Mouse (Mus musculus): ENCODE results near the gene Mrpl9. TPM values are rescaled to one million over a fixed set of nuclear protein-coding genes. Genes with fewer than 3 reads are reported as not detected.

Mrpl9 gene
- polyA plus RNA-seq, 1 experiment: 34.0 TPM

DNA sequence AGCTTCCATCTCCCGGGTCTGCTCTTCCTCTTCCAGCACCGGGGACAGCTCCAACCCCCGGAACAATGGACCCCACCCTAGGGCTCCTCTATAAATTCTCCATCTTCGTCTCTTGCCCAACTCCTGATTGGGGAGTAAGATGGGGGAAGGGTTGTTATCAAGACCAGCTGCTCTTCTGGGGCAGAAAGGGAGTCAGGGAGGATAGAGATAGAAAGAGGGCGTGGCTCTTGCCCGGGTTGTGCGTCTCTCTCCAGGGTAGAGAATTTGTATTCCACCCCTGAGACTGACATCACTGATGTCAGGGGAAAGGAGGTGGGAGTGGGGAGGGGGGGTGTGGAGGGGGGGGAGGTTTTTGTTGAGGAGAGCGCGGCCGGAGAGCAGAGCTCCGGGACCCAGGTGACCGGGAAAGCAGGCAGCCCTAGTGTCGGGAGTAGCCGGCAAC is 34.9 kb downstream of the Mrpl9 start, which contains the start of gene Celf3:
Gene Celf3 (plus strand): TSS at position 315 of the 442 bp plus-strand sequence.
- Histone ChIP-seq H3K4me1 (ENCODE audit: control insufficient read depth, insufficient read depth, low read length) (peaks cover 42% of the 10 kb centered on the region), H3K27ac (ENCODE audit: insufficient read depth, low read depth, low read length) (no peak within 1 kb of the TSS)
- no peak for TF ChIP-seq CTCF (IDR thresholded peaks at IDR 0.05; ENCODE audit: low read depth, low read length)
- TF ChIP-seq POLR2A (IDR thresholded peaks at IDR 0.05; ENCODE audit: borderline replicate concordance, low read depth, low read length): no peak

DNA sequence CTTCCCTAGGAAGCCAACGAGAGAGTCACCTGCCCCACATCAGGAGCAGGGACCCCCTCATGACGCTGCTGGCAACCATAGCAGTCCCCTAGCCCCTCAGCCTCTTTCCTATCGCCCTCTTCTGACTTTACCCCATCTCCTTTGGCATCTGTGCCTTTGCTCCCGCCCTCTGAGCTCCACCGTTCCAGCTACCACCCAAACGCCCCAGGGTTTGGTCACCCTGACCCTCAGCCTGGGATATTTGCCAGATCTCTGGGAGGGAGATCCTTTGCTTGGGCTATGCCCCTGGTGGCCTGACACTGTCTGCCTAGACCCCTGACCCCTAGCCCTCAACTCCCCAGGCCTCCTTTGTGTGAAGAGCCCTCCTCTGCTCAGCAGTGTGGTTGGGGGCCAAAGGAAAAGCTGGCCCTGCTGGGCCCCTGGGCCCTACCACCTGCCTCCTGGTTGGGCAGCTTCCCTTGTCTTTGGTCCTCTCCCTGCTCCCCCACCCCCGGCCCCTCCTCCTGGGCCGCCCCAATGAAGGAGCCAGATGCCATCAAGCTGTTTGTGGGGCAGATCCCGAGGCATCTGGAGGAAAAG is 35.6 kb downstream of the Mrpl9 start:
- Histone ChIP-seq H3K4me1 (ENCODE audit: control insufficient read depth, insufficient read depth, low read length) (peaks cover 49% of the 10 kb centered on the region), H3K4me3 (ENCODE audit: insufficient read depth, low read length) (no peak overlapping the region), H3K27ac (ENCODE audit: insufficient read depth, low read depth, low read length) (no peak overlapping the region)
- TF ChIP-seq POLR2A (IDR thresholded peaks at IDR 0.05; ENCODE audit: borderline replicate concordance, low read depth, low read length) (no peak), CTCF (IDR thresholded peaks at IDR 0.05; ENCODE audit: low read depth, low read length) (no peak)

More for the DNA sequence above, 34.9 kb downstream of the Mrpl9 start, which contains the start of gene Celf3:
- no peak within 1 kb of the TSS for H3K4me3 ChIP-seq (ENCODE audit: insufficient read depth, low read length)

DNA sequence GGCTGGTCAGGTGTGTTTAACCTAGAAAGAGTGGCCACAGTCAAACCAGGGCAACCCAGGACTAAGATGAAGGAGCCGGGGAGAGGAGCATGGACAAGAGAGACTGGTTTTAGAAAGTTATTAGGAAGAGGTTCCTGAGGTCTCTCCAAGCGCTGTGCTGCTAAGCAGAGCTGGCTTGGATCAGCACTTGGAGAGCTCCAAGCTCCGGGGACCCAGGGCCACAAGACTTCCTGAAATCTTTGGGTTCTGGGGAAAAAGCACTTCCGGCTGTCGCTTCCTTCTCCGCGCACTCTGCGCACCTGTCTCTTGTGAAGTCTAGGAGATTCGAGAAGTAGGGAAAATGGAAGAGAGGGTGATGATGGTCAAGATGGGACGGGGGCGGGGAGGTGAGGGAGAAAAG is 36.4 kb downstream of the Mrpl9 start:
- H3K4me1 ChIP-seq (ENCODE audit: control insufficient read depth, insufficient read depth, low read length): peaks cover 51% of the 10 kb centered on the region
- no peak overlapping the region for H3K27ac ChIP-seq (ENCODE audit: insufficient read depth, low read depth, low read length)
- no peak for TF ChIP-seq POLR2A (IDR thresholded peaks at IDR 0.05; ENCODE audit: borderline replicate concordance, low read depth, low read length)
- H3K4me3 ChIP-seq (ENCODE audit: insufficient read depth, low read length): no peak overlapping the region

DNA sequence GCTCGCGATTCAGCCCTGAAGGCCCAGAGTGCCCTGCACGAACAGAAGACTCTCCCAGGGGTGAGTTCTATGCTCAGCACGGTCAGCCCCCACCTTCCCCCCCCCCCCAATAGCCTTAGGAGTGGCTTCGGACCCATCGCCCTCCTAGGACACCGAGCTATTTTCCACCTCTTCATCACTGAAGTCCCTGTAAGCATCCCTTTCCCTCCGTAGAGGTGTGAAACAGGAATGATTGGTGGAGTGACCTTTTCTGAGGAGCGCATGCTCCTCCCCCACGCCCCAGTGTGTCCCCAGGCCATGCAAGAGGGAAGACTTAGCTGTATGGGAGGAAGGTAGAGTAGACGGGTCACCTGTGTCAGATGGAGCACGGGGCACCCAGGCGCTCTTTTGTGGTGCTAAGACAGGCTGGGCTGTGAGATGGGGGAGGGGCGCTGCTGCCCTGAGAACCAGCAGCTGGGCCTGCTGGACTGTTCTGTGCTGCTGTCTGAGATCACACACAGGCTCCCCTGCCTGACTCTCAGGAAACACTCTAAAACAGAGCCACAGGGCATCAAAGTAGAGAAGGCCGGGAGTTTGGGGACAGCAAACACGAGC is 37.3 kb downstream of the Mrpl9 start, which contains the start of gene Riiad1:
Gene Riiad1 (minus strand): TSS at position 51 of the 594 bp plus-strand sequence.
- peaks cover 49% of the 10 kb centered on the region for H3K4me1 ChIP-seq (ENCODE audit: control insufficient read depth, insufficient read depth, low read length)
- H3K4me3 ChIP-seq (ENCODE audit: insufficient read depth, low read length): no peak within 1 kb of the TSS
- H3K27ac ChIP-seq (ENCODE audit: insufficient read depth, low read depth, low read length): no peak within 1 kb of the TSS
- no peak for TF ChIP-seq CTCF (IDR thresholded peaks at IDR 0.05; ENCODE audit: low read depth, low read length)

DNA sequence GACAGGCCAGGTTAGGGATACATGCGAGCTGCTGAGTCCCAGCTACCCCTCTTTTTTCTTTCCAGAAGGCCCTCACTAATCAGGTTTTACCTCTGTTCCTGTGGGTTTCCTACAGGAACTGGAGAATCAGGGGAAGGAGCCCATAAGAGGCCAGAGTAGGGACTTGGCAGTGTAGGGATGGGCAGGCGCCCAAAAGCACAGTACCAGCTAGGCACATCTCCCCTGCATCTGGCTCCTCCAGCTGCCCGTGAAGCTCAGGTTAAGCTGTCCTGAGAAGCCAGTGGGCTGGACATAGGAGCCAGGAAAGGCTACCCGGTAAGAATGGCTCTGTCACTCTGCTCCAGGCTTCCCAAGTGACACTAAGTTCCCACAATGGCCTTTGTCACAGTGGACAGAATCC is 38.3 kb downstream of the Mrpl9 start:
- Histone ChIP-seq H3K4me3 (ENCODE audit: insufficient read depth, low read length) (no peak overlapping the region), H3K27ac (ENCODE audit: insufficient read depth, low read depth, low read length) (no peak overlapping the region), H3K4me1 (ENCODE audit: control insufficient read depth, insufficient read depth, low read length) (peaks cover 38% of the 10 kb centered on the region)
- TF ChIP-seq POLR2A (IDR thresholded peaks at IDR 0.05; ENCODE audit: borderline replicate concordance, low read depth, low read length) (no peak), CTCF (IDR thresholded peaks at IDR 0.05; ENCODE audit: low read depth, low read length) (no peak)

DNA sequence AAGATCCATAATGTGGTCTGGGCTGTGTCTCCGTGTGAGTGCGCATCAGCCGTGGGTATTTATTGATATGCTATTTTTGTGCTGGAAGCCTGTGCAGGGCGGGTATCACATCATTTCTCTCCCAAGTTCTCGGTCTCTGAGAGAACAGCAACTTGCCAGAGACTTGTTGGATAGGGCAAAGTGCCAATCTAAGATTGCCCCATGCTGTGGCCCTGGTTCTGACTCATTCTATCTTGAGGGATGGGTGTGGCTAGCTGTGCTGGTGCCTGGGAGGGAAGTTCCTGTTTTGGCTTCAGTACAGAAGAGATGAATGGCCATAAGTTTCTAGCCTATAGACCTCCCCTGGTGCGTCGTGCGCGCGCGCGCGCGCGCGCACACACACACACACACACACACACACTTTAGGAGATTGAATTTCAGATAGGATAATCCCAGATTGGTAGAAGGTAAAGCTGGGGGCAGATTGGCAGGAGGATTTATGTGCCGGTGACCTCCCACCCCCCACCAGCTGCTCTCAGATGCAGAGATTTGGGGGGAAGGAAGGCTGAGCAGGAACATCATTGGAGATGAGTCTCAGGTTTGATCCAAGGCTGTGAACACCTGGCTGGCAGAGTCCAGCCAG is 39.8 kb downstream of the Mrpl9 start:
- Histone ChIP-seq H3K4me1 (ENCODE audit: control insufficient read depth, insufficient read depth, low read length) (peaks cover 39% of the 10 kb centered on the region), H3K4me3 (ENCODE audit: insufficient read depth, low read length) (peak overlapping the region; percentile 2; the same call in 1 of the 2 replicates), H3K27ac (ENCODE audit: insufficient read depth, low read depth, low read length) (peak overlapping the region; percentile 81)
- TF ChIP-seq POLR2A (IDR thresholded peaks at IDR 0.05; ENCODE audit: borderline replicate concordance, low read depth, low read length) (no peak), CTCF (IDR thresholded peaks at IDR 0.05; ENCODE audit: low read depth, low read length) (no peak)

DNA sequence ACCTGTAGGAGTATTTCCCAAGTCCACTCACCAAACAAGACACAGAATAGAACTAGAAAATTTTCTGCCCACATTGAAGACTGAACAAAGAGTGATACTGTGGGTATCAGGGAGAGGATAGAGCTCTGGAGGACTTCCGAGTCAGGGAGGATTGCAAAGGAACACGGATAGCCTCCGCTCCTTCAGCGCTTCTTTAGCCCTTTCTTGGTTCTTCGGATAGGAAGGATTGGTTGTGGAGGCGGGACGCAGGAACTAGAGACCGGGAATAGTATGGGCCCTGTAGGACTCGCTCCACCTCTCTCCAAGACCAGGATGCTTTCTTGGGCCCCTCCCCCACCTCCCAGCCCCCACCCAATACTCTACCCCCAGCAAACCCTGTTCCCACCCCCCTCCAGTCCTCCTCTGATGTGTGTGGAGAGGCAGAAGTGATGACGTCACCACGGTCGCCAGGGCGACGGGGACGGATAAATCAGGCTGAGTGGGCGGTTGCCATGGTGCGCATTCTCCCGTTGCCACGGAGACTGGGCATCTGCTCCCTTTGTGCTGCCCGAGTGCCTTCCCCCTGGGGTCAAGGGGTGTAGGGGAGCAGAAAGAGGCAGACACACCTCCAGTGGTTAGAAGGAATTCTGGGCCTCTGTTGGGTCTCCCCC is 40.8 kb downstream of the Mrpl9 start:
- peak overlapping the region; percentile 81 for H3K27ac ChIP-seq (ENCODE audit: insufficient read depth, low read depth, low read length)
- no peak overlapping the region for H3K4me3 ChIP-seq (ENCODE audit: insufficient read depth, low read length)
- TF ChIP-seq POLR2A (IDR thresholded peaks at IDR 0.05; ENCODE audit: borderline replicate concordance, low read depth, low read length): no peak
- TF ChIP-seq CTCF (IDR thresholded peaks at IDR 0.05; ENCODE audit: low read depth, low read length): no peak
- H3K4me1 ChIP-seq (ENCODE audit: control insufficient read depth, insufficient read depth, low read length): peaks cover 48% of the 10 kb centered on the region

DNA sequence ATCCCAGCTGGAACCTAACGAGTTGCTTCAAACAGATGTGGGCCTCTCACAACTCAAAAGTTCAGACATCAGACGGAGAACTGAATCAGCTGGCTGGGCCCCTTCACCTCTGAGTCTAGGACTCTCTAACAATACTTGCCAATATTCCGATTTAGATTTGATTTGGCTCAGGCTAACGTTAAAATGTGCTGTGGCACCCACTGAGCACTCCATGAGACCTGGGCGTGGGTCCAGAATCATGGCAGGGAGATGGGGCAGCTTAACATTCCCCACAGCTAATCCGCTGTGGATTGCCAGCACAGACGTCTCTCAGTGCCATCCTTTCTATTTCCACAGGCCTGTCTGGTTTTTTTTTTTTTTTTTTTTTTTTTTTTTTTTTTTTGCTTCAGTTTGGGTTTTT is 42.8 kb downstream of the Mrpl9 start:
- TF ChIP-seq POLR2A (IDR thresholded peaks at IDR 0.05; ENCODE audit: borderline replicate concordance, low read depth, low read length): no peak
- TF ChIP-seq CTCF (IDR thresholded peaks at IDR 0.05; ENCODE audit: low read depth, low read length): no peak
- no peak overlapping the region for H3K27ac ChIP-seq (ENCODE audit: insufficient read depth, low read depth, low read length)
- H3K4me1 ChIP-seq (ENCODE audit: control insufficient read depth, insufficient read depth, low read length): peaks cover 47% of the 10 kb centered on the region
- H3K4me3 ChIP-seq (ENCODE audit: insufficient read depth, low read length): no peak overlapping the region

DNA sequence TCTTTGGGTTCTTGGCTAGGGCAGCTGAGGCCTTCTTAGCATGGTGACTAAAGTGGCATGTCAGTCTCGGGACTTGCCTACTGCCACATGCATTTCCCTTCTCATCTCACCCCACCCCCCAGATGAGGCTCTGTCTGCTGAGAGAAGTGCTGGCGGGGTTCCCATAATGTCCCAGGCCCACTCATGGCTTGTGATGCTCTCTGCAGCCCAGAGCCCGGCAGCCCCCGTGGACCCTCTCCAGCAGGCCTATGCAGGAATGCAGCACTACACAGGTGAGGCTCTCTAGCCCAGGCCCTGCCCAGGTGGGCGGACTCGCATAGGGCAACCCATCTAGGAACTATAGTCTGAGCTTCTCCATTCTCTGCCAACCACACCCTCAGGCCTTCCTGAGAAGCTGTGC is 44.5 kb downstream of the Mrpl9 start:
- TF ChIP-seq CTCF (IDR thresholded peaks at IDR 0.05; ENCODE audit: low read depth, low read length): no peak
- no peak for TF ChIP-seq POLR2A (IDR thresholded peaks at IDR 0.05; ENCODE audit: borderline replicate concordance, low read depth, low read length)
- Histone ChIP-seq H3K27ac (ENCODE audit: insufficient read depth, low read depth, low read length) (peak overlapping the region; percentile 60), H3K4me1 (ENCODE audit: control insufficient read depth, insufficient read depth, low read length) (peaks cover 42% of the 10 kb centered on the region), H3K4me3 (ENCODE audit: insufficient read depth, low read length) (no peak overlapping the region)

DNA sequence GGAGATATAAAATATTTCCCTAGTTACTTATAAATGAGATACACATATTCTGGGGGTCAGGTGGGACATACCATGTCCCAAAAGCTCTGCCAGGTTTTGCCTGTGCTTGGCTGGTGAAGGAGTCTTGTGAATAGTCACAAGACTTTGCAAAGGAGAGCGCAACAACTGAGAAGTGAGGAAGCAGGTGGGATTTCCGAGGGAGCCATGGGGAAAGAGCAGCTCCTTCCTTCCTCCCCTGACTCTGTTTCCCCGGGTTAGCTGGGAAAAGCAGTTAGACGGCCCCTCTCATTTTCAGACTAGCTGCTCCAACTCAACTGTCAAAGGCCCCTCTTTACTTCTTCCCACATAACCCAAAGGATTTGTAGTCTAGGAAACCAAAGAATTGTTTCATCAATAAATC is 54.0 kb downstream of the Mrpl9 start:
- no peak overlapping the region for H3K27ac ChIP-seq (ENCODE audit: insufficient read depth, low read depth, low read length)
- peaks cover 21% of the 10 kb centered on the region for H3K4me1 ChIP-seq (ENCODE audit: control insufficient read depth, insufficient read depth, low read length)
- TF ChIP-seq POLR2A (IDR thresholded peaks at IDR 0.05; ENCODE audit: borderline replicate concordance, low read depth, low read length) (no peak), CTCF (IDR thresholded peaks at IDR 0.05; ENCODE audit: low read depth, low read length) (no peak)
- H3K4me3 ChIP-seq (ENCODE audit: insufficient read depth, low read length): no peak overlapping the region

Other genes with a start within 250 kb of the Mrpl9 start
- gene Gm5286, start 246.6 kb upstream of the Mrpl9 start, polyA plus RNA-seq (2012; ENCODE audit: insufficient read depth, insufficient read length, missing spikeins): not detected in 2 replicates
- gene Gm4778, start 179.3 kb upstream of the Mrpl9 start, polyA plus RNA-seq (2012; ENCODE audit: insufficient read depth, insufficient read length, missing spikeins): not detected in 2 replicates
- gene Them4, start 133.2 kb upstream of the Mrpl9 start, polyA plus RNA-seq (2012; ENCODE audit: insufficient read depth, insufficient read length, missing spikeins): 3.8 and 4.1 TPM in 2 replicates
- not detected in 2 replicates for gene Them5, start 101.2 kb upstream of the Mrpl9 start, polyA plus RNA-seq (2012; ENCODE audit: insufficient read depth, insufficient read length, missing spikeins)
- not detected in 2 replicates for gene C2cd4d, start 80.9 kb upstream of the Mrpl9 start, polyA plus RNA-seq (2012; ENCODE audit: insufficient read depth, insufficient read length, missing spikeins)
- gene Rorc, start 70.5 kb upstream of the Mrpl9 start, polyA plus RNA-seq (2012; ENCODE audit: insufficient read depth, insufficient read length, missing spikeins): not detected in 2 replicates
- gene Lingo4, start 44.8 kb upstream of the Mrpl9 start, polyA plus RNA-seq (2012; ENCODE audit: insufficient read depth, insufficient read length, missing spikeins): not detected in 2 replicates
- gene Tdrkh, start 30.0 kb upstream of the Mrpl9 start, polyA plus RNA-seq (2012; ENCODE audit: insufficient read depth, insufficient read length, missing spikeins): 15.7 and 17.7 TPM in 2 replicates
- 2.1 TPM in 1 of 2 replicates, not detected in the other for gene Oaz3, start 597 bp downstream of the Mrpl9 start, polyA plus RNA-seq (2012; ENCODE audit: insufficient read depth, insufficient read length, missing spikeins)
- 0.59 TPM in 1 of 2 replicates, not detected in the other for gene Celf3, start 35.0 kb downstream of the Mrpl9 start, polyA plus RNA-seq (2012; ENCODE audit: insufficient read depth, insufficient read length, missing spikeins)
- gene Riiad1, start 37.0 kb downstream of the Mrpl9 start, polyA plus RNA-seq (2012; ENCODE audit: insufficient read depth, insufficient read length, missing spikeins): 9.0 and 9.5 TPM in 2 replicates
- gene Snx27, start 139.4 kb downstream of the Mrpl9 start, polyA plus RNA-seq (2012; ENCODE audit: insufficient read depth, insufficient read length, missing spikeins): 52.4 and 56.8 TPM in 2 replicates
- not detected in 2 replicates for gene Gm10972, start 199.8 kb downstream of the Mrpl9 start, polyA plus RNA-seq (2012; ENCODE audit: insufficient read depth, insufficient read length, missing spikeins)
- gene Tuft1, start 215.6 kb downstream of the Mrpl9 start, polyA plus RNA-seq (2012; ENCODE audit: insufficient read depth, insufficient read length, missing spikeins): 6.2 and 6.7 TPM in 2 replicates

Measured in bone marrow macrophage, adult 2 months (primary cell).